Mouse (Mus musculus): Measurements from ENCODE around the gene Hivep3.

GRCm38 (mm10) chr4:119986580-119987291 lies 253.2 kb downstream of the Hivep3 start:
- no peak for TF ChIP-seq GATA1 (IDR thresholded peaks at IDR 0.05; ENCODE audit: low read depth, low read length)
- no peak for TF ChIP-seq ETS1 (IDR thresholded peaks at IDR 0.05; ENCODE audit: low read depth, low read length)

All from MEL (cell line).